Mouse (Mus musculus) liver, postnatal 0 days (tissue): ENCODE data around the gene Dusp23. TPM values are rescaled to one million over a fixed set of nuclear protein-coding genes. Genes with fewer than 3 reads are reported as not detected.

Experiments
- ATAC-seq: fragments of 200-750 bp; cut with Nextera tagmentation; 2 replicates; pipeline ENCODE4 v1.8.0; 2017; ENCODE audit warnings: mild to moderate bottlenecking, moderate library complexity
- DNase-seq: peaks from one replicate; pipeline ENCODE4 v3.0.0-alpha.2; 2016
- H3K27ac ChIP-seq: fragments of 300-500 bp; sonication (generic); 2 replicates; pipeline ENCODE4 v1.5.1; 2014; ENCODE audit warnings: antibody characterized with exemption, moderate library complexity, mild to moderate bottlenecking, low read depth
- H3K27me3 ChIP-seq: fragments of 300-500 bp; sonication (generic); 2 replicates; pipeline ENCODE4 v1.6.1; 2014; ENCODE audit warnings: low read length, control low read depth, mixed read lengths; ENCODE audit not compliant: insufficient read depth
- H3K36me3 ChIP-seq: fragments of 300-500 bp; sonication (generic); replicated peaks from 2 replicates; pipeline ENCODE4 v1.6.1; 2014; ENCODE audit warnings: mild to moderate bottlenecking, control low read depth, low read length, moderate library complexity, mixed read lengths; ENCODE audit not compliant: insufficient read depth
- H3K4me1 ChIP-seq: fragments of 300-500 bp; sonication (generic); 2 replicates; pipeline ENCODE4 v1.6.1; 2014; ENCODE audit warnings: antibody characterized with exemption, mild to moderate bottlenecking, control low read depth; ENCODE audit not compliant: insufficient read depth
- H3K4me2 ChIP-seq: fragments of 300-500 bp; sonication (generic); 2 replicates; pipeline ENCODE4 v1.6.1; 2014; ENCODE audit warnings: low read depth, mild to moderate bottlenecking, low read length, moderate library complexity, mixed read lengths
- H3K4me3 ChIP-seq: fragments of 300-500 bp; sonication (generic); 2 replicates; pipeline ENCODE4 v1.5.1; 2014; ENCODE audit warnings: low read depth, low read length
- H3K9ac ChIP-seq: fragments of 300-500 bp; sonication (generic); replicated peaks from 2 replicates; pipeline ENCODE4 v1.6.1; 2014; ENCODE audit warnings: mild to moderate bottlenecking, moderate library complexity
- H3K9me3 ChIP-seq: fragments of 300-500 bp; sonication (generic); 2 replicates; pipeline ENCODE4 v1.6.1; 2016; ENCODE audit warnings: mild to moderate bottlenecking, control low read depth, low read length, mixed read lengths
- CTCF ChIP-seq: sonication (generic); IDR thresholded peaks from 2 replicates; pipeline ENCODE4 v1.5.1; 2016; ENCODE audit warnings: antibody characterized with exemption, low read depth
- EP300 ChIP-seq: IDR thresholded peaks from 2 replicates; pipeline ENCODE4 v1.6.1; 2016; ENCODE audit warnings: antibody characterized with exemption, low read depth, mild to moderate bottlenecking
- WGBS: fragments of 180-500 bp; shearing (Covaris S2); extraction: QIAGEN DNeasy Blood & Tissue Kit; methylation state at CpG from one replicate; pipeline ENCODE4 v1.1.7; 2014; ENCODE audit not compliant: insufficient replicate concordance; 5-methylcytosine and 5-hydroxymethylcytosine counted together
- polyA plus RNA-seq: library from polyadenylated mRNA; unstranded; fragments of >200 nt; fragmentation: Nextera tagmentation; extraction: Ambion mirVana; gene quantifications from 2 replicates; pipeline ENCODE4 v1.2.1, GENCODE M21; 2015

Dusp23 gene
- polyA plus RNA-seq, 1 experiment from 2014 or later: 12.1 TPM

- WGBS: 64% methylated on average over 4 of the region's 4 CpGs
- no peak overlapping the region for H3K9ac ChIP-seq
- ATAC-seq: no peak
Measured at GRCm38 (mm10) chr1:172647236-172647635, 14.5 kb upstream of the Dusp23 start.

GRCm38 (mm10) chr1:172638781-172639180 is 6.0 kb upstream of the Dusp23 start:
- 59% methylated on average over 2 of the region's 2 CpGs for WGBS
- ATAC-seq (no peak), DNase-seq (no peak)
- Histone ChIP-seq H3K27me3 (no peaks in the 10 kb centered on the region), H3K4me1 (peaks cover 5% of the 10 kb centered on the region; the same call in 1 of the 2 replicates), H3K9ac (no peak overlapping the region), H3K9me3 (no peaks in the 10 kb centered on the region), H3K36me3 (no peaks in the 10 kb centered on the region), H3K4me2 (no peak overlapping the region), H3K4me3 (no peak overlapping the region), H3K27ac (no peak overlapping the region)
- TF ChIP-seq EP300 (no peak), CTCF (no peak)

More at GRCm38 (mm10) chr1:172647236-172647635, 14.5 kb upstream of the Dusp23 start:
- Histone ChIP-seq H3K27ac (no peak overlapping the region), H3K4me3 (no peak overlapping the region), H3K36me3 (no peaks in the 10 kb centered on the region), H3K9me3 (no peaks in the 10 kb centered on the region), H3K27me3 (no peaks in the 10 kb centered on the region), H3K4me2 (no peak overlapping the region), H3K4me1 (no peaks in the 10 kb centered on the region)
- DNase-seq: no peak
- TF ChIP-seq CTCF (no peak), EP300 (no peak)

- WGBS: 63% methylated on average over 4 of the region's 4 CpGs
- Histone ChIP-seq H3K36me3 (no peaks in the 10 kb centered on the region), H3K4me2 (no peak overlapping the region), H3K9ac (no peak overlapping the region), H3K4me3 (no peak overlapping the region), H3K9me3 (no peaks in the 10 kb centered on the region), H3K27ac (no peak overlapping the region), H3K27me3 (no peaks in the 10 kb centered on the region), H3K4me1 (peaks cover 5% of the 10 kb centered on the region; the same call in 1 of the 2 replicates)
- DNase-seq: no peak
- no peak for ATAC-seq
- no peak for TF ChIP-seq EP300
- peak; percentile 9; the same call in 1 of the 2 replicates for TF ChIP-seq CTCF
Measured at GRCm38 (mm10) chr1:172637801-172638200, 5.0 kb upstream of the Dusp23 start.

- H3K4me1 ChIP-seq: peaks cover 5% of the 10 kb centered on the region; the same call in 1 of the 2 replicates
- TF ChIP-seq EP300 (no peak), CTCF (no peak)
- no peak for ATAC-seq
- H3K36me3 ChIP-seq: no peaks in the 10 kb centered on the region
- DNase-seq: no peak
- H3K27me3 ChIP-seq: no peaks in the 10 kb centered on the region
- H3K27ac ChIP-seq: no peak overlapping the region
- no peak overlapping the region for H3K4me2 ChIP-seq
- WGBS: 53% methylated on average over 5 of the region's 5 CpGs
- no peak overlapping the region for H3K9ac ChIP-seq
- no peaks in the 10 kb centered on the region for H3K9me3 ChIP-seq
- H3K4me3 ChIP-seq: no peak overlapping the region
Measured at GRCm38 (mm10) chr1:172636266-172636665, 3.5 kb upstream of the Dusp23 start.

- no peak overlapping the region for H3K27ac ChIP-seq
- DNase-seq: no peak
- TF ChIP-seq EP300 (no peak), CTCF (no peak)
- H3K4me2 ChIP-seq: no peak overlapping the region
- peaks cover 5% of the 10 kb centered on the region; the same call in 1 of the 2 replicates for H3K4me1 ChIP-seq
- H3K36me3 ChIP-seq: no peaks in the 10 kb centered on the region
- no peaks in the 10 kb centered on the region for H3K9me3 ChIP-seq
- 37% methylated on average over 4 of the region's 4 CpGs for WGBS
- no peak overlapping the region for H3K9ac ChIP-seq
- no peak overlapping the region for H3K4me3 ChIP-seq
- ATAC-seq: no peak
- no peaks in the 10 kb centered on the region for H3K27me3 ChIP-seq
Measured at GRCm38 (mm10) chr1:172635258-172635657, 2.5 kb upstream of the Dusp23 start.

GRCm38 (mm10) chr1:172634136-172634535 is 1.4 kb upstream of the Dusp23 start:
- Histone ChIP-seq H3K36me3 (no peaks in the 10 kb centered on the region), H3K4me1 (peaks cover 5% of the 10 kb centered on the region; the same call in 1 of the 2 replicates), H3K27me3 (no peaks in the 10 kb centered on the region), H3K4me3 (no peak overlapping the region), H3K27ac (no peak overlapping the region), H3K9me3 (no peaks in the 10 kb centered on the region), H3K4me2 (no peak overlapping the region), H3K9ac (no peak overlapping the region)
- ATAC-seq: no peak
- DNase-seq: no peak
- WGBS: 83% methylated on average over 2 of the region's 2 CpGs
- TF ChIP-seq EP300 (no peak), CTCF (no peak)
